Mouse (Mus musculus) right cerebral cortex, postnatal 36 days (tissue): ENCODE measurements around the gene March8.
"Not testable (repeated sequence)": the region's sequence is repeated elsewhere in the genome, so short reads cannot be mapped to it uniquely, and the experiment has no call there.

Experiments used
- DNase-seq, 2 experiments: peaks; one replicate each; pipeline ENCODE4 v3.0.0; 2022; ENCODE audit warnings: low spot score in 2 of 2, mixed read lengths in 1 of 2

March8 gene

GRCm38 (mm10) chr6:116337835-116338501, at the start of gene March8:
Gene March8, plus strand, starts transcription at chr6:116338024.
- peak; percentile 82 to 83 for DNase-seq

- no peak for DNase-seq
Observed at GRCm38 (mm10) chr6:116311411-116311810, 26.4 kb upstream of the March8 start.

- no peak for DNase-seq
Observed at GRCm38 (mm10) chr6:116319259-116319658, 18.6 kb upstream of the March8 start.

GRCm38 (mm10) chr6:116326641-116327040, 11.2 kb upstream of the March8 start:
- no peak for DNase-seq

GRCm38 (mm10) chr6:116331396-116331795, 6.4 kb upstream of the March8 start:
- no peak for DNase-seq

- no peak for DNase-seq
Observed at GRCm38 (mm10) chr6:116337466-116337834, 374 bp upstream of the March8 start.

GRCm38 (mm10) chr6:116338520-116338919, 696 bp downstream of the March8 start:
- DNase-seq, result no peak

- DNase-seq, result no peak
Observed at GRCm38 (mm10) chr6:116339088-116339487, 1.3 kb downstream of the March8 start.

GRCm38 (mm10) chr6:116340521-116340920, 2.7 kb downstream of the March8 start:
- no peak for DNase-seq

GRCm38 (mm10) chr6:116347953-116348352, 10.1 kb downstream of the March8 start:
- no peak for DNase-seq

- no peak for DNase-seq
Observed at GRCm38 (mm10) chr6:116349997-116350396, 12.2 kb downstream of the March8 start.

- no peak for DNase-seq
Observed at GRCm38 (mm10) chr6:116350643-116351042, 12.8 kb downstream of the March8 start.

- no peak for DNase-seq
Observed at GRCm38 (mm10) chr6:116351534-116351933, 13.7 kb downstream of the March8 start.

GRCm38 (mm10) chr6:116353428-116353827, 15.6 kb downstream of the March8 start:
- no peak for DNase-seq

- not testable (repeated sequence) for DNase-seq
Observed at GRCm38 (mm10) chr6:116356311-116356947, 18.6 kb downstream of the March8 start.

GRCm38 (mm10) chr6:116356948-116357325, 19.1 kb downstream of the March8 start:
- no peak for DNase-seq

GRCm38 (mm10) chr6:116358056-116358455, 20.2 kb downstream of the March8 start:
- DNase-seq, result no peak

GRCm38 (mm10) chr6:116359256-116359655, 21.4 kb downstream of the March8 start:
- DNase-seq, result no peak

- no peak for DNase-seq
Observed at GRCm38 (mm10) chr6:116361463-116361862, 23.6 kb downstream of the March8 start.

GRCm38 (mm10) chr6:116361993-116362392, 24.2 kb downstream of the March8 start:
- no peak for DNase-seq

- DNase-seq, result no peak
Observed at GRCm38 (mm10) chr6:116367971-116368370, 30.1 kb downstream of the March8 start.

- no peak for DNase-seq
Observed at GRCm38 (mm10) chr6:116369811-116370210, 32.0 kb downstream of the March8 start.

- DNase-seq, result no peak
Observed at GRCm38 (mm10) chr6:116370216-116370976, 32.6 kb downstream of the March8 start.
